Mouse (Mus musculus) G1E (cell line): ENCODE measurements around the gene Fam89a.

Experiments used
- CTCF ChIP-seq: IDR thresholded peaks from 2 replicates; pipeline ENCODE4 v1.5.1; 2012; ENCODE audit warnings: low read depth, low read length, inconsistent platforms, mixed read lengths
- GATA1 ChIP-seq: IDR thresholded peaks from 2 replicates; pipeline ENCODE4 v1.6.1; 2012; ENCODE audit warnings: borderline replicate concordance, low read length, inconsistent platforms, mixed read lengths
- GATA2 ChIP-seq: IDR thresholded peaks from 2 replicates; pipeline ENCODE4 v1.6.1; 2012; ENCODE audit warnings: low read depth, low read length, inconsistent platforms, borderline replicate concordance
- POLR2AphosphoS5 ChIP-seq: IDR thresholded peaks from 2 replicates; pipeline ENCODE4 v1.6.1; 2012; ENCODE audit warnings: low read depth, low read length, inconsistent platforms; ENCODE audit not compliant: insufficient replicate concordance
- TAL1 ChIP-seq: conservative IDR thresholded peaks from 2 replicates; pipeline ENCODE4 v1.6.1; 2012; ENCODE audit warnings: low read depth, low read length, inconsistent platforms, mixed read lengths

DNA sequence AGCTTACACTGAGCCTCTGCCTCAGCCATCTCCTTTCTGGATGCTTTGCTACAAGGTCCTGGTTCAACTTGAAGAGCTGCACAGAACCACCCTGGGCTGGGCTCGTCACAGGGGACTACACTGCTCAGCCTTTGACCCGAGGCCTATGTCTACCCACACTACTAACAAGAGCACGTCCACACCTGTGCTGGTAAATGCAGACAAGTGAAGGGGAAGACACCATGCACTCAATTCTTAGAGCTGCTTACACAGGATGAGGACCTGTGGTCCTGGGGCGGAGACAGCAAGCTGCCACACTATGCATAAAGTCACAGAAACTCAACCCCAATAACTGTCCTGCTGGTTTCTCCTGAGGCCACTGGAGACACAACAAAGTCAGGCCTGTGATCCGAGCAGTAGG lies 51.4 kb downstream of the Fam89a start:
- TF ChIP-seq CTCF (no peak), TAL1 (no peak), GATA1 (no peak), GATA2 (no peak), POLR2AphosphoS5 (no peak)
